Mouse (Mus musculus): Measurements from ENCODE around the gene Zcchc8. TPM values are rescaled to one million over a fixed set of nuclear protein-coding genes. Genes with fewer than 3 reads are reported as not detected.

Gene Zcchc8
- polyA plus RNA-seq, 1 experiment from 2014 or later = 63.8 TPM

DNA sequence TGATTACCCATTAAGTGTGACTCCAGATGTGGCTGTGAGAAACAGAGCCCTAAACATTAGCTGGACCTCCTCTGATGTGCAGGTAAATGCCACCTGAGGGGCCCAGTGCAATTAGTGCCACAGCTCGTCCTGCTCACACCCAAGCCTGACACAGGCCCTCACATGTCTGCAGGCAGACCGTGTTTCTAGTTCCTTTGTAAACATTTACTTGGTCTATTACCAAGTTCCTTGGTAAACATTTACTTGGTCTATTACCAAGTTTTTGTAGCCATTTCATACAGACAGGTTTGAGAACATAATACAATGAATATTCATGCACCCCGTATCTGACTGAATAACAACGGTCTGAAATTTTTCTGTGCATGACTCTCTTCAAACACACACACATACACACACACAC lies 11.3 kb downstream of the Zcchc8 start:
- 70% methylated on average over 4 of the region's 4 CpGs for WGBS
- no peak overlapping the region for H3K4me3 ChIP-seq (replicated peaks; ENCODE audit: low read depth, low read length)
- no peak overlapping the region for H3K27ac ChIP-seq
- no peak overlapping the region for H3K4me2 ChIP-seq (ENCODE audit: low read length)
- no peak for TF ChIP-seq CTCF (IDR thresholded peaks at IDR 0.05; ENCODE audit: low read depth)
- no peak overlapping the region for H3K9ac ChIP-seq (ENCODE audit: low read depth, low read length)
- no peaks in the 10 kb centered on the region for H3K9me3 ChIP-seq (replicated peaks; ENCODE audit: low read length)
- ATAC-seq (replicated peaks; ENCODE audit: low FRiP score, low read depth) (no peak), DNase-seq (ENCODE audit: low spot score) (no peak)
- no peaks in the 10 kb centered on the region for H3K27me3 ChIP-seq (ENCODE audit: insufficient read depth, low read length)
- H3K4me1 ChIP-seq (replicated peaks; ENCODE audit: insufficient read depth, low read length) = no peaks in the 10 kb centered on the region
- peaks cover 74% of the 10 kb centered on the region for H3K36me3 ChIP-seq (ENCODE audit: insufficient read depth, low read length)

DNA sequence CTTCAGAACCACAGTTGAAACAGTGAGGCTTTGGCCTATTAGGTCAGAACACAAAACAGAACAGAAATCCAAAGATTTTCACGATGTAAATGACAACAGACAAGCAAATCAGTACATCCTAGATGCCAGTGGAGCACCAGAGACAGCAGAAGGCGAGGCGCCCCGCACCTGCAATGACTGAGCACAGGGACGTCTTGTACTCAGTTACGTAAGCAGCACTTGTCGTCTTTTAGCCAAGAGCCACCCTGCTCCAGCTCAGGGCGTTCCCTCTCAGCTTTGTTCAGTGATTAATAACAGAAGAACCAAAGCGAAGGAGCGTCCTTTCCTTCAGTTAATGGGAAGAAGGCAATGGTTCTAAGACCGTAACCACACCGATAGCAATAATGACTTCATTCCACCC lies 12.3 kb downstream of the Zcchc8 start:
- TF ChIP-seq CTCF (IDR thresholded peaks at IDR 0.05; ENCODE audit: low read depth) = no peak
- Histone ChIP-seq H3K4me1 (replicated peaks; ENCODE audit: insufficient read depth, low read length) (no peaks in the 10 kb centered on the region), H3K36me3 (ENCODE audit: insufficient read depth, low read length) (peaks cover 71% of the 10 kb centered on the region), H3K27me3 (ENCODE audit: insufficient read depth, low read length) (no peaks in the 10 kb centered on the region), H3K4me2 (ENCODE audit: low read length) (no peak overlapping the region), H3K4me3 (replicated peaks; ENCODE audit: low read depth, low read length) (no peak overlapping the region), H3K9ac (ENCODE audit: low read depth, low read length) (no peak overlapping the region), H3K9me3 (replicated peaks; ENCODE audit: low read length) (no peaks in the 10 kb centered on the region), H3K27ac (no peak overlapping the region)
- WGBS = 91% methylated on average over 12 of the region's 12 CpGs
- ATAC-seq (replicated peaks; ENCODE audit: low FRiP score, low read depth) (no peak), DNase-seq (ENCODE audit: low spot score) (no peak)

DNA sequence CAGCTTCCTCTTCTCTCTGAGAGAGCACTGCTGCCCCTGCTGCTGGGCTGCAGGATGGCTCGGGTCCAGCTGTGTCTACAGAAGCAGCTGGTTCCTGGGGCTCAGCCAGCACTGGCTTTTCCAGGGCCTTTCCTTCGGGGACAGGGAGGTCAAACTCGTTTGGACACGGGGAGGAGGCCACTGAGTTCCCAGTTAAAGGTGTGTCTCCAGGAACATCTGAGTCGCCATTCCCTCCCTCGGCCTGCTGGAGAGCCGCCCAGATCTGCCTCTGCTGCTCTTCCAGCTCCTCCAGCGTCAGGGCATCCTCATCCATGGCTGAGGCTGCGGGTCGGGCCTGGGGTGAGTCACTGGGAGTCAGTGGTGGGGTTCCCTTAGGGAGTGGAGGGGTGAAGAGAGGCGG lies 20.3 kb downstream of the Zcchc8 start:
- Histone ChIP-seq H3K4me3 (replicated peaks; ENCODE audit: low read depth, low read length) (no peak overlapping the region), H3K36me3 (ENCODE audit: insufficient read depth, low read length) (peaks cover 52% of the 10 kb centered on the region), H3K27me3 (ENCODE audit: insufficient read depth, low read length) (no peaks in the 10 kb centered on the region), H3K4me2 (ENCODE audit: low read length) (no peak overlapping the region), H3K9me3 (replicated peaks; ENCODE audit: low read length) (no peaks in the 10 kb centered on the region), H3K27ac (no peak overlapping the region), H3K9ac (ENCODE audit: low read depth, low read length) (no peak overlapping the region), H3K4me1 (replicated peaks; ENCODE audit: insufficient read depth, low read length) (no peaks in the 10 kb centered on the region)
- DNase-seq (ENCODE audit: low spot score) = no peak
- no peak; the same call in 1 of the 2 replicates for ATAC-seq (replicated peaks; ENCODE audit: low FRiP score, low read depth)
- no peak for TF ChIP-seq CTCF (IDR thresholded peaks at IDR 0.05; ENCODE audit: low read depth)
- 48% methylated on average over 11 of the region's 11 CpGs for WGBS

DNA sequence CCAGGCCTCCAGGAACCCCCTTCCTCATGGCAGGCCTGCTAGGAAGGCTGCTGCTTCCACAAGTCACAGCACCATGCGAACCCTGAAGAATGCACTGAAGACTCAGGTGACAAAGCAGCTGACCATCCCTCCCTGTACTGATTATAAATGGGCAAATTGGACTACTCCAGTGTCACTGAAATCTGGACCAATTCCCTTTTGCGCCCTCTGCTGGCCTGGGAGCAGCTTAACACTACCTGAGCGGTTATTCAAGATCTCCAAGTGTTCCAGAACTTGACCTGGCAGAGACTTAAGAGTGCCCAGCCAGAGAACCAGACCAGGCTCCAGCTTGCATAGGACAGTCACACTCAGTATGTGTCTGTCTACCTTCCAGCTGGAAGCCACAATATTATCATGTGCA lies 21.7 kb downstream of the Zcchc8 start:
- WGBS = 18% methylated on average over 3 of the region's 3 CpGs
- H3K36me3 ChIP-seq (ENCODE audit: insufficient read depth, low read length) = peaks cover 42% of the 10 kb centered on the region
- 0 out of 2 replicates have a peak, but pooled peaks have one; percentile 40 for ATAC-seq (replicated peaks; ENCODE audit: low FRiP score, low read depth)

DNA sequence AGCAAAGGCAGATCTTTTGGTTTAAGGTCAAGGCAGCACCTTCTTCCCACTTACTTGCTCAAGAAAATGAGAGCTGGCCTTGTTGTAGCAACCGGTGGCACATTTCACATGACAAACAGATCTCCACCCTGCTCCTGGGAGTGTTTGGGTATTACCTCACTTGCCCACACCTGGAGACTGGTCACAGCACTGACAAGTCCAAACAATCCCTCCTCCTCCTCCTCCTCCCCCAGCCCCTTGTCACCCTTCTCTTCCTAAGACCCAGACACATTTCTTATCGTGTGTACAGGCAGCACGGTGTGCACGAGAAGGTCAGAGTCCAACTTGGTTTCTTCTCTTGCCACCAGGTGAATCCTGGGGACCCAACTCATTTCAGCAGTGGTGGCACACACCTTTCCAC lies 23.9 kb downstream of the Zcchc8 start:
- no peaks in the 10 kb centered on the region for H3K4me1 ChIP-seq (replicated peaks; ENCODE audit: insufficient read depth, low read length)
- H3K27ac ChIP-seq = no peak overlapping the region
- ATAC-seq (replicated peaks; ENCODE audit: low FRiP score, low read depth) (no peak), DNase-seq (ENCODE audit: low spot score) (no peak)
- H3K27me3 ChIP-seq (ENCODE audit: insufficient read depth, low read length) = no peaks in the 10 kb centered on the region
- H3K36me3 ChIP-seq (ENCODE audit: insufficient read depth, low read length) = peaks cover 23% of the 10 kb centered on the region
- H3K4me2 ChIP-seq (ENCODE audit: low read length) = no peak overlapping the region
- H3K9me3 ChIP-seq (replicated peaks; ENCODE audit: low read length) = no peaks in the 10 kb centered on the region
- no peak for TF ChIP-seq CTCF (IDR thresholded peaks at IDR 0.05; ENCODE audit: low read depth)
- H3K4me3 ChIP-seq (replicated peaks; ENCODE audit: low read depth, low read length) = no peak overlapping the region
- 53% methylated on average over 4 of the region's 4 CpGs for WGBS
- no peak overlapping the region for H3K9ac ChIP-seq (ENCODE audit: low read depth, low read length)

More for the DNA sequence above, 21.7 kb downstream of the Zcchc8 start:
- H3K27me3 ChIP-seq (ENCODE audit: insufficient read depth, low read length) = no peaks in the 10 kb centered on the region
- peak; percentile 93 for TF ChIP-seq CTCF (IDR thresholded peaks at IDR 0.05; ENCODE audit: low read depth)
- no peaks in the 10 kb centered on the region for H3K9me3 ChIP-seq (replicated peaks; ENCODE audit: low read length)
- peak; percentile 90 for DNase-seq (ENCODE audit: low spot score)
- no peaks in the 10 kb centered on the region for H3K4me1 ChIP-seq (replicated peaks; ENCODE audit: insufficient read depth, low read length)
- H3K4me2 ChIP-seq (ENCODE audit: low read length) = no peak overlapping the region
- H3K27ac ChIP-seq = no peak overlapping the region
- no peak overlapping the region for H3K4me3 ChIP-seq (replicated peaks; ENCODE audit: low read depth, low read length)
- no peak overlapping the region for H3K9ac ChIP-seq (ENCODE audit: low read depth, low read length)

DNA sequence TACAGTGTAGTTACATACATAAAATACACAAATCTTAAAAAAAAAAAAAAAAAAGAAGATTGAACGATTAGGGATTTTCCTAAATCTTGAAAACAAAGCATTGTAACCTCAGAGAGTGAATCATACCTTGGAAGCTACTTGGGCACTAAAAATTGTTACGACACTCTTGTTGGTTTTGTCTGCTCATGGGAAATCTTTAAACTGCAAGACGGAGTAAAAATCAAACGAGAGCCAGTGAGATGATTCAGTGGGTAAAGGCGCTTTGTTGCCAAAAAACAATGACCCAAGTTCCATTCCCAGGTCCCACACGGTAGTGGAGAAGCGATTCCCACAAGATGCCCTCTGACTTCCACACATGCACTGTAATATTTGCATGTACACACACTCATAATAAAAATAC lies 24.7 kb downstream of the Zcchc8 start:
- Histone ChIP-seq H3K36me3 (ENCODE audit: insufficient read depth, low read length) (peaks cover 16% of the 10 kb centered on the region), H3K4me2 (ENCODE audit: low read length) (no peak overlapping the region), H3K9me3 (replicated peaks; ENCODE audit: low read length) (no peaks in the 10 kb centered on the region), H3K27ac (no peak overlapping the region), H3K27me3 (ENCODE audit: insufficient read depth, low read length) (no peaks in the 10 kb centered on the region), H3K9ac (ENCODE audit: low read depth, low read length) (no peak overlapping the region), H3K4me3 (replicated peaks; ENCODE audit: low read depth, low read length) (no peak overlapping the region), H3K4me1 (replicated peaks; ENCODE audit: insufficient read depth, low read length) (no peaks in the 10 kb centered on the region)
- WGBS = 89% methylated on average over 7 of the region's 7 CpGs
- ATAC-seq (replicated peaks; ENCODE audit: low FRiP score, low read depth) (no peak), DNase-seq (ENCODE audit: low spot score) (no peak)
- TF ChIP-seq CTCF (IDR thresholded peaks at IDR 0.05; ENCODE audit: low read depth) = no peak

DNA sequence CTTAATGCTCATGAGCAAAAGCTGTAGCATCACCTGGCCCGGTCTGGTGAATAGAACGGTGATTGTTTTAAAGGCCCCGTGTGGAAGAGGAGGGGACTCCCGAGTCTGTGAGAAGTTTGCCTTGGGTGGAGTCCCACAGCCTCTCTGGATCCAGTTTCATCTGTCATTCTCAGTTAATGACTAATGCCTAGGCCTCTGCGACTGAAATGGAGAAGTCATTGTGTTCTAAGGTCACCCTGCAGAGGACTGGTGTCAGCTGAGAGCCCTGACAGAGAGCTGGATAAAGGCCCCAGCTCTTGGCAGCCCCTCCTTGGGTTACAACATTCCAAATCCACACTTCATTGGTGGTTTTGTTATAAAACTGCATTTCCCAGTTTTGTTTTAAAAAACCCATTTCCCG lies 26.4 kb downstream of the Zcchc8 start:
- Histone ChIP-seq H3K4me2 (ENCODE audit: low read length) (no peak overlapping the region), H3K4me1 (replicated peaks; ENCODE audit: insufficient read depth, low read length) (no peaks in the 10 kb centered on the region), H3K9me3 (replicated peaks; ENCODE audit: low read length) (no peaks in the 10 kb centered on the region), H3K27me3 (ENCODE audit: insufficient read depth, low read length) (no peaks in the 10 kb centered on the region), H3K36me3 (ENCODE audit: insufficient read depth, low read length) (peaks cover 5% of the 10 kb centered on the region; the same call in 1 of the 2 replicates), H3K4me3 (replicated peaks; ENCODE audit: low read depth, low read length) (no peak overlapping the region), H3K9ac (ENCODE audit: low read depth, low read length) (no peak overlapping the region), H3K27ac (no peak overlapping the region)
- ATAC-seq (replicated peaks; ENCODE audit: low FRiP score, low read depth) (no peak), DNase-seq (ENCODE audit: low spot score) (peak; percentile 38)
- TF ChIP-seq CTCF (IDR thresholded peaks at IDR 0.05; ENCODE audit: low read depth) = no peak
- 28% methylated on average over 6 of the region's 6 CpGs for WGBS

All from kidney, postnatal 0 days (tissue).